Mouse (Mus musculus): ENCODE measurements at regions not wholly inside any gene's neighbourhood (a gene's known extent, or its start where the extent isn't known, plus 50 kb on each side); places are given as distances from the start of the nearest gene placed in this dataset.
A peak's percentile ranks its signal among the peaks of the same experiment; 100 is the strongest.
"Not testable (repeated sequence)": the region's sequence is repeated elsewhere in the genome, so short reads cannot be mapped to it uniquely, and the experiment has no call there.

DNA sequence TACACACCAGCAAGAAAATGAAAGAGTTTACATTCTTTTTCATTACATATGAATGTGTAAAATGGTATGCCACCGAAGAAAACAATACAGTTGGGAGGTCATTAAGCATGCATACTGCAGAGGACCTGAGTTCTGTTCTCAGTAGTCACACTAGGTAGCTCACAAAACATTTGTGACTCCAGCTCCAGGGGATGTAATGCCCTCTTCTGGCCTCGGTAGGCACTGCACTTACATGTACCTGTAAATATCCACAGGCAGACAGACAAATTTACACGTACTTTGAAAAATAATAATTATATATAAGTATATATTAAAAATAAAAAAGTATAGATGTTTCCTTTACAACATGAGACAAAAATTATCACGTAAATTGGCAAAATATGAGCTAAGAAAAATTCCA is 342.3 kb upstream of the Gm28363 start:
- no peak for ATAC-seq (ENCODE audit: low FRiP score, low TSS enrichment)
- no peak for DNase-seq (ENCODE audit: low spot score)
- Histone ChIP-seq H3K27me3 (ENCODE audit: control insufficient read depth, insufficient read depth, low read length) (no peaks in the 10 kb centered on the region), H3K36me3 (ENCODE audit: control insufficient read depth, insufficient read depth, low read length) (no peaks in the 10 kb centered on the region), H3K4me3 (ENCODE audit: low read depth, low read length) (no peak overlapping the region), H3K9ac (ENCODE audit: low read length) (no peak overlapping the region), H3K4me1 (replicated peaks; ENCODE audit: control insufficient read depth, insufficient read depth) (no peaks in the 10 kb centered on the region), H3K4me2 (replicated peaks; ENCODE audit: low read depth) (no peak overlapping the region), H3K9me3 (ENCODE audit: control insufficient read depth, low read length) (no peaks in the 10 kb centered on the region), H3K27ac (replicated peaks) (no peak overlapping the region)
- 69% methylated on average over 4 of the region's 4 CpGs for WGBS
- TF ChIP-seq CTCF (IDR thresholded peaks at IDR 0.05; ENCODE audit: low read depth) (peak; percentile 20; the same call in 1 of the 2 replicates), EP300 (optimal IDR thresholded peaks at IDR 0.05) (no peak)

GRCm38 (mm10) chr1:117356418-117357194 is 340.3 kb upstream of the Gm28363 start:
- H3K4me3 ChIP-seq (ENCODE audit: low read depth, low read length) = no peak overlapping the region
- H3K36me3 ChIP-seq (ENCODE audit: control insufficient read depth, insufficient read depth, low read length) = no peaks in the 10 kb centered on the region
- 64% methylated on average over 5 of the region's 5 CpGs for WGBS
- H3K4me1 ChIP-seq (replicated peaks; ENCODE audit: control insufficient read depth, insufficient read depth) = no peaks in the 10 kb centered on the region
- H3K27me3 ChIP-seq (ENCODE audit: control insufficient read depth, insufficient read depth, low read length) = no peaks in the 10 kb centered on the region
- TF ChIP-seq CTCF (IDR thresholded peaks at IDR 0.05; ENCODE audit: low read depth) (no peak), EP300 (optimal IDR thresholded peaks at IDR 0.05) (no peak)
- H3K4me2 ChIP-seq (replicated peaks; ENCODE audit: low read depth) = no peak overlapping the region
- H3K9ac ChIP-seq (ENCODE audit: low read length) = no peak overlapping the region
- no peak overlapping the region for H3K27ac ChIP-seq (replicated peaks)
- DNase-seq (ENCODE audit: low spot score) (no peak), ATAC-seq (ENCODE audit: low FRiP score, low TSS enrichment) (no peak)
- H3K9me3 ChIP-seq (ENCODE audit: control insufficient read depth, low read length) = no peaks in the 10 kb centered on the region

DNA sequence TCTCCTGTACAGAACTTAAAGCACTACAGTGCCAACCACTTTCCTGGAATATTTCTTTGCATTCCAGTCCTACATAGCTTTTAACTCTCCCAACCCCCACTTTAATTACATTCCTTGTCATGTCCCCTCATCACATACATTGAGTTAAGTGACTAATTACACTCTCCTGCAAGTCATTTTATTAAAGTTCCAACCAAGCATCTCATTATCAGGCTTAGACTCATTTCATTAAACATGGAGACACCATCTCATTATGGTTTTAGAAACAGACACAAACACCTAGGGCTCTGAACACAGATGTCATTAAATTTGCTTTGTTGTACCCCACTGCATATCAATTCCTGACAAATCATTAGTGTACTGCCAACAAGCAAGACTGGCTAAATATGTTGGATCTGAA is 332.9 kb upstream of the Gm28363 start:
- H3K4me2 ChIP-seq (replicated peaks; ENCODE audit: low read depth) = no peak overlapping the region
- TF ChIP-seq EP300 (optimal IDR thresholded peaks at IDR 0.05) (no peak), CTCF (IDR thresholded peaks at IDR 0.05; ENCODE audit: low read depth) (no peak)
- H3K9ac ChIP-seq (ENCODE audit: low read length) = no peak overlapping the region
- no peaks in the 10 kb centered on the region for H3K4me1 ChIP-seq (replicated peaks; ENCODE audit: control insufficient read depth, insufficient read depth)
- no peak for DNase-seq (ENCODE audit: low spot score)
- H3K36me3 ChIP-seq (ENCODE audit: control insufficient read depth, insufficient read depth, low read length) = no peaks in the 10 kb centered on the region
- no peaks in the 10 kb centered on the region for H3K9me3 ChIP-seq (ENCODE audit: control insufficient read depth, low read length)
- no peak for ATAC-seq (ENCODE audit: low FRiP score, low TSS enrichment)
- H3K27me3 ChIP-seq (ENCODE audit: control insufficient read depth, insufficient read depth, low read length) = no peaks in the 10 kb centered on the region
- no peak overlapping the region for H3K4me3 ChIP-seq (ENCODE audit: low read depth, low read length)
- H3K27ac ChIP-seq (replicated peaks) = no peak overlapping the region

GRCm38 (mm10) chr1:117412349-117412748 is 284.6 kb upstream of the Gm28363 start:
- H3K4me3 ChIP-seq (ENCODE audit: low read depth, low read length) = no peak overlapping the region
- H3K27ac ChIP-seq (replicated peaks) = no peak overlapping the region
- ATAC-seq (ENCODE audit: low FRiP score, low TSS enrichment) (no peak), DNase-seq (ENCODE audit: low spot score) (no peak)
- H3K27me3 ChIP-seq (ENCODE audit: control insufficient read depth, insufficient read depth, low read length) = no peaks in the 10 kb centered on the region
- no peaks in the 10 kb centered on the region for H3K4me1 ChIP-seq (replicated peaks; ENCODE audit: control insufficient read depth, insufficient read depth)
- no peak for TF ChIP-seq EP300 (optimal IDR thresholded peaks at IDR 0.05)
- TF ChIP-seq CTCF (IDR thresholded peaks at IDR 0.05; ENCODE audit: low read depth) = peak; percentile 37; the same call in 1 of the 2 replicates
- H3K9ac ChIP-seq (ENCODE audit: low read length) = no peak overlapping the region
- no peak overlapping the region for H3K4me2 ChIP-seq (replicated peaks; ENCODE audit: low read depth)
- H3K9me3 ChIP-seq (ENCODE audit: control insufficient read depth, low read length) = no peaks in the 10 kb centered on the region
- H3K36me3 ChIP-seq (ENCODE audit: control insufficient read depth, insufficient read depth, low read length) = no peaks in the 10 kb centered on the region

- Histone ChIP-seq H3K36me3 (ENCODE audit: control insufficient read depth, insufficient read depth, low read length) (no peaks in the 10 kb centered on the region), H3K4me2 (replicated peaks; ENCODE audit: low read depth) (no peak overlapping the region), H3K27ac (replicated peaks) (no peak overlapping the region), H3K27me3 (ENCODE audit: control insufficient read depth, insufficient read depth, low read length) (no peaks in the 10 kb centered on the region), H3K9ac (ENCODE audit: low read length) (no peak overlapping the region), H3K4me1 (replicated peaks; ENCODE audit: control insufficient read depth, insufficient read depth) (no peaks in the 10 kb centered on the region), H3K9me3 (ENCODE audit: control insufficient read depth, low read length) (no peaks in the 10 kb centered on the region), H3K4me3 (ENCODE audit: low read depth, low read length) (no peak overlapping the region)
- ATAC-seq (ENCODE audit: low FRiP score, low TSS enrichment) (no peak), DNase-seq (ENCODE audit: low spot score) (no peak)
- 67% methylated on average over 2 of the region's 2 CpGs for WGBS
- TF ChIP-seq CTCF (IDR thresholded peaks at IDR 0.05; ENCODE audit: low read depth) (no peak), EP300 (optimal IDR thresholded peaks at IDR 0.05) (no peak)
Measured at GRCm38 (mm10) chr1:117457736-117458135, 239.2 kb upstream of the Gm28363 start.

- not testable (repeated sequence) for H3K4me1 ChIP-seq (replicated peaks; ENCODE audit: control insufficient read depth, insufficient read depth); H3K4me3 ChIP-seq (ENCODE audit: low read depth, low read length); ATAC-seq (ENCODE audit: low FRiP score, low TSS enrichment); DNase-seq (ENCODE audit: low spot score); H3K9ac ChIP-seq (ENCODE audit: low read length); H3K4me2 ChIP-seq (replicated peaks; ENCODE audit: low read depth); H3K9me3 ChIP-seq (ENCODE audit: control insufficient read depth, low read length); H3K27me3 ChIP-seq (ENCODE audit: control insufficient read depth, insufficient read depth, low read length); H3K27ac ChIP-seq (replicated peaks); H3K36me3 ChIP-seq (ENCODE audit: control insufficient read depth, insufficient read depth, low read length)
- 64% methylated on average over 7 of the region's 7 CpGs for WGBS
Measured at GRCm38 (mm10) chr1:117458156-117458850, 238.6 kb upstream of the Gm28363 start.

- not testable (repeated sequence) for H3K4me1 ChIP-seq (replicated peaks; ENCODE audit: control insufficient read depth, insufficient read depth); H3K9me3 ChIP-seq (ENCODE audit: control insufficient read depth, low read length); H3K4me2 ChIP-seq (replicated peaks; ENCODE audit: low read depth); ATAC-seq (ENCODE audit: low FRiP score, low TSS enrichment); H3K4me3 ChIP-seq (ENCODE audit: low read depth, low read length); H3K36me3 ChIP-seq (ENCODE audit: control insufficient read depth, insufficient read depth, low read length); H3K27ac ChIP-seq (replicated peaks); H3K27me3 ChIP-seq (ENCODE audit: control insufficient read depth, insufficient read depth, low read length); H3K9ac ChIP-seq (ENCODE audit: low read length); DNase-seq (ENCODE audit: low spot score)
Measured at GRCm38 (mm10) chr1:117459126-117459525, 237.8 kb upstream of the Gm28363 start.

Data from stomach, postnatal 0 days (tissue).